Mouse (Mus musculus): ENCODE measurements around the gene Smoc1.

DNA sequence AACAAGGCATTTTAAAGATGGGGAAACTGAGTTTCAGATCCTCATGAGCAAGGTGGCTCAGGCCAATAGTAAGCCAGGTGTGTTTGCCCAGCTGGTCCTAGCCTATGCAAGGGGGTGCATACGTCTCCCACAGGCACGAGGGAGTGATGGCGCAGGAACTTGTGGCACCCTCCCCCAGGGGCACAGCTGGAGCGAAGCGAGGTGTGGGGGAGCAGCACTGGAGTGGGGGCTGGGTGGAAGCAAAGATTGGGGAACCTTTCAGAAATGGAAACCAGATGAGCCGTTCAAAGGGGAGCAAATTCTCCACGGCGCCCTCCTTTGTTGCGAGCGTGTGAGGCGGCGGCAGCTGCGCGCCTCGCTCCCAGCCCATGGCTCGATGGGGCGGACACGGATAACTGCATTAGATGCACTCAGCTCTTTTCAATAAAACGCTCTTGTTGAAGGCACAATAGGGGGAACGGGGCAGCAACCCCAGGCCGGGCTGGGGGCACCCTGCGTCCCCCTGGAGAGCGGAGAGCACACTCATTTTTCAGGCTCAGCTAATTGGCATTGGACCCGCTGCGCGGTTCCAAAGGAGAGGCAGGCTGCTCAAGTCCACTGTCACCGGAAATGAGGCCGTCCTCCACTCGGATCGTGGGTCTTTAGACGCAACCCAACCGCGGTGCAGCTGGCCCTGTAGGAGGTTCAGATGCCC is 27.9 kb upstream of the Smoc1 start:
- TF ChIP-seq CTCF (IDR thresholded peaks at IDR 0.05; ENCODE audit: insufficient read depth, low read length) (no peak), POLR2A (IDR thresholded peaks at IDR 0.05; ENCODE audit: borderline replicate concordance, extremely low read depth, low read depth, low read length) (no peak)
